Mouse (Mus musculus) limb, embryonic 10.5 days (tissue): ENCODE data around the gene Cep78. TPM values are rescaled to one million over a fixed set of nuclear protein-coding genes. Genes with fewer than 3 reads are reported as not detected.
A peak's percentile ranks its signal among the peaks of the same experiment; 100 is the strongest.

Experiments used
- DNase-seq: peaks from one replicate; pipeline ENCODE4 v3.0.0-alpha.2; 2017; ENCODE audit warnings: low spot score
- H3K27ac ChIP-seq: fragments of 300-500 bp; sonication (generic); 2 replicates; pipeline ENCODE4 v1.5.1; 2016; ENCODE audit warnings: mild to moderate bottlenecking
- H3K27me3 ChIP-seq: fragments of 300-500 bp; sonication (generic); 2 replicates; pipeline ENCODE4 v1.6.1; 2016; ENCODE audit warnings: low read depth, mild to moderate bottlenecking; ENCODE audit not compliant: poor library complexity, severe bottlenecking
- H3K36me3 ChIP-seq: fragments of 300-500 bp; sonication (generic); 2 replicates; pipeline ENCODE4 v1.6.1; 2016; ENCODE audit warnings: mild to moderate bottlenecking, moderate library complexity
- H3K4me1 ChIP-seq: fragments of 300-500 bp; sonication (generic); 2 replicates; pipeline ENCODE4 v1.6.1; 2016
- H3K4me3 ChIP-seq: fragments of 300-500 bp; sonication (generic); 2 replicates; pipeline ENCODE4 v1.5.1; 2016; ENCODE audit warnings: mild to moderate bottlenecking, moderate library complexity
- H3K9me3 ChIP-seq: fragments of 300-500 bp; sonication (generic); replicated peaks from 2 replicates; pipeline ENCODE4 v1.6.1; 2016; ENCODE audit warnings: mild to moderate bottlenecking
- WGBS: fragments of 180-500 bp; shearing (Covaris S2); methylation state at CpG from one replicate; pipeline ENCODE4 v1.1.7; 2016; 5-methylcytosine and 5-hydroxymethylcytosine counted together
- polyA plus RNA-seq: library from polyadenylated mRNA; unstranded; fragments of >200 nt; fragmentation: Nextera tagmentation; extraction: Ambion mirVana; gene quantifications from 2 replicates; pipeline ENCODE4 v1.2.1, GENCODE M21; 2016

Gene Cep78
- polyA plus RNA-seq, 1 experiment from 2014 or later, result 62.1 TPM

GRCm38 (mm10) chr19:15950225-15950624 is 34.6 kb downstream of the Cep78 start:
- no peak overlapping the region for H3K27ac ChIP-seq
- H3K36me3 ChIP-seq, result peaks cover 10% of the 10 kb centered on the region
- no peaks in the 10 kb centered on the region for H3K27me3 ChIP-seq
- H3K4me1 ChIP-seq, result no peaks in the 10 kb centered on the region; the same call in 1 of the 2 replicates
- no peak for DNase-seq
- H3K4me3 ChIP-seq, result no peak overlapping the region
- no peaks in the 10 kb centered on the region for H3K9me3 ChIP-seq
- 92% methylated on average over 3 of the region's 3 CpGs for WGBS

DNA sequence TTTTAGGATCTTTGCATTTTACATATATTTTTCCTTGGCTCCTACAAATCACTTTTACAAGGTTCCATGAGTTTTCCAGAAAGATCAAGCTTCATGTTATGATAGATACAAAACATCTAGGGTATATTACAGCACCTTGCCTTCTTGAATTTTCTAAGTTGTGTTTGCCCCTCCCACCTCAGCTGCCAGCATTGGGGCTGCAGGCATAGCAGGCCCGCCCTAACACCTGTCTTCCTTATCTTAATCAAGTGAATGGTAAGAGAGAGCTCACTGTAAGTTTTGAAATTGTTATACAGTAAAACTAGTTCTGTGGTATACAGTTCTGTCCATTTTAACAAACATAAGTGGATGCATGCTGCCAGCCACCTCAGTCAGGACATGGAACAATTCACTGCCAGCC is 35.9 kb downstream of the Cep78 start:
- no peaks in the 10 kb centered on the region for H3K9me3 ChIP-seq
- no peaks in the 10 kb centered on the region; the same call in 1 of the 2 replicates for H3K4me1 ChIP-seq
- no peak for DNase-seq
- H3K27me3 ChIP-seq, result no peaks in the 10 kb centered on the region
- WGBS, result 88% methylated on average over 1 of the region's 1 CpGs
- peaks cover 2% of the 10 kb centered on the region; the same call in 1 of the 2 replicates for H3K36me3 ChIP-seq
- no peak overlapping the region for H3K27ac ChIP-seq
- H3K4me3 ChIP-seq, result no peak overlapping the region

DNA sequence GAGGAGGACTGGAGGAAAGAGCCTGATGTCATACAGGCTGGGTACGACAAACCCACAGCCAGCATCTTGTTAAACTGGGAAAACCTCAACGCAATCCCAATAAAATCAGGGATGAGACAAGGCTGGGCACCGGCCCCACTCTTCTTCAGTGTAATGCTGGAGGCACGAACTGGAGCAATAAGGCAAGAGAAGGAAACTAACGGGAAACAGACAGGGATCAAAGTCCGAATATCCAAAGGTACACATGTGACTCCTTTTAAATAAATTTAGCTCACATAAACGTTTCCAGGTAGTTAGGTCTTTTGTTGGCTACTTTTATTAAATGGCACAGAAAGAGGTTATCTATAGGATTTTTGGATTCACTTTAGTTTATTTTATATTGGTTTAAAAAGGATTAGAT is 36.4 kb downstream of the Cep78 start:
- Histone ChIP-seq H3K4me3 (no peak overlapping the region), H3K27me3 (no peaks in the 10 kb centered on the region), H3K36me3 (peaks cover 2% of the 10 kb centered on the region; the same call in 1 of the 2 replicates), H3K4me1 (no peaks in the 10 kb centered on the region; the same call in 1 of the 2 replicates), H3K27ac (no peak overlapping the region), H3K9me3 (no peaks in the 10 kb centered on the region)
- DNase-seq, result no peak
- WGBS, result 76% methylated on average over 7 of the region's 7 CpGs

GRCm38 (mm10) chr19:15947237-15947636 is 37.6 kb downstream of the Cep78 start, which contains the start of gene Psat1:
TSS of gene Psat1 (minus strand) at chr19:15947337.
- Histone ChIP-seq H3K36me3 (no peaks in the 10 kb centered on the region), H3K4me1 (no peaks in the 10 kb centered on the region; the same call in 1 of the 2 replicates), H3K4me3 (no peak within 1 kb of the TSS), H3K27ac (no peak within 1 kb of the TSS; the same call in 1 of the 2 replicates), H3K9me3 (no peaks in the 10 kb centered on the region), H3K27me3 (no peaks in the 10 kb centered on the region)
- DNase-seq, result no peak
- 88% methylated on average over 7 of the region's 7 CpGs for WGBS

DNA sequence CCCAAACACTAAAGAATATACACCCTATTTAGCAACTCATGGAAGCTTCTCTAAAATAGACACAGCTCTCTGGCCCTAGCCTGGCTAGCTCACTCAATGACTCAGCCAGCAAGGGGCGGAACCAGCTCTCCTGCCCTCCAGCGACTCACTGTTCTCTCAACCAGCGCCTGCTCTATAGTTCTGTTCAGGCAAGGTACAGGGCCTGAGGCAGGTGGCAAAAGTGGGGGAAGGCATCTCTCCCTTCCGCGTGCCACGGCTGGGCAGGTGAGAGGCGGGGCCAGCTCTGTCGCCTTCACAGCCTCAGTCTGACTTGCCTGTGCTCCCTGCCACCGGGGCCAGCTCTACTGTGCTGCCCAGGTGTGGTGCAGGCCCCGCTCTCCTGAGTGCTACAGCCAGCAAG is 38.1 kb downstream of the Cep78 start:
- Histone ChIP-seq H3K4me1 (no peaks in the 10 kb centered on the region; the same call in 1 of the 2 replicates), H3K27ac (no peak overlapping the region; the same call in 1 of the 2 replicates), H3K36me3 (no peaks in the 10 kb centered on the region), H3K4me3 (no peak overlapping the region), H3K9me3 (no peaks in the 10 kb centered on the region), H3K27me3 (no peaks in the 10 kb centered on the region)
- 66% methylated on average over 10 of the region's 10 CpGs for WGBS
- DNase-seq, result no peak

GRCm38 (mm10) chr19:15943117-15943423 is 41.7 kb downstream of the Cep78 start:
- DNase-seq, result no peak
- WGBS, result 81% methylated on average over 7 of the region's 7 CpGs
- Histone ChIP-seq H3K9me3 (no peaks in the 10 kb centered on the region), H3K27ac (no peak overlapping the region), H3K4me1 (no peaks in the 10 kb centered on the region), H3K36me3 (no peaks in the 10 kb centered on the region), H3K27me3 (no peaks in the 10 kb centered on the region), H3K4me3 (no peak overlapping the region)

- 64% methylated on average over 11 of the region's 11 CpGs for WGBS
Measured at GRCm38 (mm10) chr19:15942421-15943116, 42.2 kb downstream of the Cep78 start.

DNA sequence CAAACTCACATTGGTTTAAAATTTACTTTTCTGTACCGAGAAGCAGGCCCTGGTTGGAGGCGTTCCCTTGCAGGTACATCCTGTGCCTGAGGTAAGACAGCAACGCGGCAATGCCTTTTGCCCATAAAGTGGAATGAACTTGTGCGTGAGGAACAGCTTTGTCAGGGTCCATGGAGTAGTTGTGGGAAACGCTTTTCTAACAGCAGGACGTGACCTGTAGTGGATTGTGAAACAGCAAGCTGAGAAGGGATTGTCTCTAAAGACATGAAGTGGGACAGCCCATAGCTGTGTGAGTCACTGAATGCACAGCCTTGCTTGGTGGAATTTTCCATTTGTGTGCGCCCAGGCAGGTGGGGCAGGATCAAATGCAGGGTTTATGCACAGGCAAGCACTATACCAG is 43.4 kb downstream of the Cep78 start:
- Histone ChIP-seq H3K36me3 (no peaks in the 10 kb centered on the region), H3K27me3 (no peaks in the 10 kb centered on the region), H3K9me3 (no peaks in the 10 kb centered on the region), H3K4me1 (no peaks in the 10 kb centered on the region), H3K4me3 (no peak overlapping the region), H3K27ac (no peak overlapping the region)
- WGBS, result 89% methylated on average over 8 of the region's 8 CpGs
- DNase-seq, result no peak

More at GRCm38 (mm10) chr19:15942421-15943116, 42.2 kb downstream of the Cep78 start:
- no peak overlapping the region for H3K4me3 ChIP-seq
- H3K9me3 ChIP-seq, result no peaks in the 10 kb centered on the region
- H3K4me1 ChIP-seq, result no peaks in the 10 kb centered on the region
- no peaks in the 10 kb centered on the region for H3K27me3 ChIP-seq
- H3K36me3 ChIP-seq, result no peaks in the 10 kb centered on the region
- H3K27ac ChIP-seq, result no peak overlapping the region
- no peak for DNase-seq

GRCm38 (mm10) chr19:15925719-15926045 is 59.1 kb downstream of the Cep78 start:
- peak overlapping the region; percentile 75 for H3K4me3 ChIP-seq
- peak overlapping the region; percentile 75; the same call in 1 of the 2 replicates for H3K27ac ChIP-seq
- WGBS, result 41% methylated on average over 4 of the region's 4 CpGs

DNA sequence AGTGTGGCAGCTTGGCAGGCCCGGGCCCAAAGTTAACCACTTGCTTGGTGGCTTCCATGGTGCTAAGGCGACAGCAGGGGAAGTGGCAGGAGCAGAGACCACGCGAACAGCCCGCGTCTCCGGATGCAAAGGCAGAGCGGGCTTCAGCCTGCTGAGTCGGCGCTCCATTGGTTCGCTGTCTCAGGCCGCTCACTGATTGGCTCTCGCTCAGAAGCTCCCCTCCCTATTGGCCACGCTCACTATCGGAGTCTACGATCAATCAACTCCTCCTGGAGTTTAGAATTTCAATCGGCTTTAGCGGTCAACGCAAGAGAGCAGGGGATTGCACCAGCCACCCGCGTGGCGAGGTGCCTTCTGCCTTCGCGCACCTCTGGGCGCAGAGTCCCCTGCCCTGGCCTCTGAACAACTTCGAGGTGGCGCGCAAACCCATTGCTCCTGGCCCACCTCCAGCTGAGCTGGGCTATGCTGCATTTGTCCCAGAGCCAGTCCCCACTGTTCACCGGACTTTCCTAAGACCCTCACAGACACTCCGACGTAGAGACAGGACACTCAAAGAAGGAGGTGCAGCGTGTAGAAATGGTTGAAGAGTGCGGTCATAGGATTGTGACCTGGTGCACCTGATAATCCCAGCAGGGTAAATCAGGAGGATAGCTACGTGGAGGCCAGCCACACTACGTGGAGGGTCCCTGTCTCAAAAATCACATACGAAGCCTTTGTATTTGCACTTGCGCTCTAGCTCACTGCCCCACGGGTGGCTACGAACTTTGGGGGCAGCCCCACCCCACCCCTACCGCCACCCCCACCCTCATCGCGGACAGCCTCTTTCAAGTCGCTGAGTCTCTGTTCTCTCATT is 59.7 kb downstream of the Cep78 start:
- Histone ChIP-seq H3K27me3 (peaks cover 7% of the 10 kb centered on the region; the same call in 1 of the 2 replicates), H3K4me1 (peaks cover 24% of the 10 kb centered on the region), H3K36me3 (peaks cover 6% of the 10 kb centered on the region), H3K9me3 (no peaks in the 10 kb centered on the region), H3K27ac (peak overlapping the region; percentile 86), H3K4me3 (peak overlapping the region; percentile 75)
- DNase-seq, result peak; percentile 88
- 5% methylated on average over 43 of the region's 43 CpGs for WGBS

More at GRCm38 (mm10) chr19:15925719-15926045, 59.1 kb downstream of the Cep78 start:
- Histone ChIP-seq H3K9me3 (no peaks in the 10 kb centered on the region), H3K4me1 (peaks cover 24% of the 10 kb centered on the region), H3K36me3 (peaks cover 3% of the 10 kb centered on the region), H3K27me3 (peaks cover 7% of the 10 kb centered on the region; the same call in 1 of the 2 replicates)
- DNase-seq, result no peak

GRCm38 (mm10) chr19:15924181-15924865 is 60.5 kb downstream of the Cep78 start:
- no peak for DNase-seq
- peaks cover 11% of the 10 kb centered on the region for H3K36me3 ChIP-seq
- under 1% methylated on average over 46 of the region's 46 CpGs for WGBS
- peaks cover 7% of the 10 kb centered on the region; the same call in 1 of the 2 replicates for H3K27me3 ChIP-seq
- peaks cover 24% of the 10 kb centered on the region for H3K4me1 ChIP-seq
- peak overlapping the region; percentile 75 for H3K4me3 ChIP-seq
- no peaks in the 10 kb centered on the region for H3K9me3 ChIP-seq
- H3K27ac ChIP-seq, result peak overlapping the region; percentile 86

- 43% methylated on average over 9 of the region's 9 CpGs for WGBS
- peaks cover 20% of the 10 kb centered on the region for H3K36me3 ChIP-seq
- peaks cover 24% of the 10 kb centered on the region for H3K4me1 ChIP-seq
- H3K9me3 ChIP-seq, result no peaks in the 10 kb centered on the region
- peaks cover 7% of the 10 kb centered on the region; the same call in 1 of the 2 replicates for H3K27me3 ChIP-seq
- no peak overlapping the region; the same call in 1 of the 2 replicates for H3K27ac ChIP-seq
- peak overlapping the region; percentile 75 for H3K4me3 ChIP-seq
- DNase-seq, result peak; percentile 33
Measured at GRCm38 (mm10) chr19:15923426-15923825, 61.4 kb downstream of the Cep78 start.
